Mouse (Mus musculus) megakaryocyte, embryonic 14.5 days (primary cell): Measurements from ENCODE around the gene Wdfy3.

ENCODE experiments used
- FLI1 ChIP-seq: IDR thresholded peaks from 2 replicates; pipeline ENCODE4 v1.6.1; 2012; ENCODE audit warnings: low read length, inconsistent platforms, mixed read lengths
- GATA1 ChIP-seq: IDR thresholded peaks from 3 replicates; pipeline ENCODE4 v1.6.1; 2012; ENCODE audit warnings: mixed read lengths, low read length, inconsistent platforms, borderline replicate concordance

- TF ChIP-seq GATA1, result no peak
- no peak for TF ChIP-seq FLI1
Measured at GRCm38 (mm10) chr5:101821052-101821451, 248.7 kb downstream of the Wdfy3 start.
